Mouse (Mus musculus) hindbrain, postnatal 0 days (tissue): Measurements from ENCODE around the gene Igfbp1. TPM values are rescaled to one million over a fixed set of nuclear protein-coding genes. Genes with fewer than 3 reads are reported as not detected.

Source experiments
- ATAC-seq: fragments of 200-750 bp; cut with Nextera tagmentation; 2 replicates; pipeline ENCODE4 v1.8.0; 2017; ENCODE audit warnings: mild to moderate bottlenecking, moderate TSS enrichment, moderate library complexity
- DNase-seq: peaks from one replicate; pipeline ENCODE4 v3.0.0-alpha.2; 2015; ENCODE audit warnings: low spot score
- H3K27ac ChIP-seq: fragments of 300-500 bp; sonication (generic); 2 replicates; pipeline ENCODE4 v1.5.1; 2014; ENCODE audit warnings: mild to moderate bottlenecking
- H3K27me3 ChIP-seq: fragments of 300-500 bp; sonication (generic); 2 replicates; pipeline ENCODE4 v1.6.1; 2014; ENCODE audit warnings: low read length, mixed read lengths; ENCODE audit not compliant: insufficient read depth
- H3K36me3 ChIP-seq: fragments of 300-500 bp; sonication (generic); 2 replicates; pipeline ENCODE4 v1.6.1; 2014; ENCODE audit warnings: low read length, mixed read lengths; ENCODE audit not compliant: insufficient read depth
- H3K4me1 ChIP-seq: fragments of 300-500 bp; sonication (generic); 2 replicates; pipeline ENCODE4 v1.6.1; 2014; ENCODE audit warnings: antibody characterized with exemption, low read length, mixed read lengths; ENCODE audit not compliant: insufficient read depth
- H3K4me2 ChIP-seq: fragments of 300-500 bp; sonication (generic); 2 replicates; pipeline ENCODE4 v1.6.1; 2014; ENCODE audit warnings: low read depth, mild to moderate bottlenecking, low read length, moderate library complexity, mixed read lengths
- H3K4me3 ChIP-seq: fragments of 300-500 bp; sonication (generic); 2 replicates; pipeline ENCODE4 v1.5.1; 2014; ENCODE audit warnings: low read length
- H3K9ac ChIP-seq: fragments of 300-500 bp; sonication (generic); replicated peaks from 2 replicates; pipeline ENCODE4 v1.6.1; 2014; ENCODE audit warnings: mild to moderate bottlenecking, low read length, moderate library complexity, mixed read lengths
- H3K9me3 ChIP-seq: fragments of 300-500 bp; sonication (generic); 2 replicates; pipeline ENCODE4 v1.6.1; 2016; ENCODE audit warnings: low read length, mixed read lengths
- CTCF ChIP-seq: IDR thresholded peaks from 2 replicates; pipeline ENCODE4 v1.5.1; 2016; ENCODE audit warnings: antibody characterized with exemption, control low read depth, low read depth
- WGBS: fragments of 180-500 bp; shearing (Covaris S2); extraction: QIAGEN DNeasy Blood & Tissue Kit; methylation state at CpG from one replicate; pipeline ENCODE4 v1.1.7; 2014; 5-methylcytosine and 5-hydroxymethylcytosine counted together
- polyA plus RNA-seq: library from polyadenylated mRNA; unstranded; fragments of >200 nt; fragmentation: Nextera tagmentation; extraction: Ambion mirVana; gene quantifications from 2 replicates; pipeline ENCODE4 v1.2.1, GENCODE M21; 2015
- total RNA-seq: library from RNA; depleted of rRNA; stranded (reverse); fragments of >200 nt; gene quantifications from 2 replicates; pipeline ENCODE4 v1.2.3, GENCODE M21; 2014; rRNA removed

The Igfbp1 gene
- not detected in 2 replicates for total RNA-seq
- 0.19 TPM in 1 of 2 replicates, not detected in the other for polyA plus RNA-seq

DNA sequence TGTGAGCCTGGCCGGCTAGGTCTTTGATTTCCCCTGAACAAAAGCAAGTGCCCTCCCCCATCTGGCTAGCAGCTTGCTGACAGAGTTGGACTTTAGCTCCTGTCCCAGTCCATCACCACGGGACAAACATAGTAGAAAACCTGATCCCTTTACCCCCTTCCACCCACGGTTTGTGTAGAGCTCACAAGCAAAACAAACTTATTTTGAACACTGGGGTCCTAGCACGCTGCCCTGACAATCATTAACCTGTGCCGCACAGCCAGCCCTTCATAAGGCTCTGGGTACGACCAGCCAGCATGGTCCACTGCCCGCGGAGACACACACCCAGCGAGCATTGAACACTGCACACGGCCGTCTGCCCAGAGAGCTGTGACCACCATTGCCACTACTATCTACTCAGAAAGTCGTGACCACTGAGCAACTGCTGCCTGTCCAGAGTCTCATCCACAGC, at the start of gene Igfbp1:
TSS of gene Igfbp1 (plus strand) at position 292 of the 451 bp plus-strand sequence.
- Histone ChIP-seq H3K9me3 (no peaks in the 10 kb centered on the region), H3K27ac (no peak within 1 kb of the TSS), H3K4me1 (no peaks in the 10 kb centered on the region), H3K27me3 (no peaks in the 10 kb centered on the region), H3K4me2 (no peak within 1 kb of the TSS), H3K4me3 (no peak within 1 kb of the TSS), H3K9ac (no peak within 1 kb of the TSS), H3K36me3 (no peaks in the 10 kb centered on the region)
- DNase-seq, result no peak
- TF ChIP-seq CTCF, result no peak
- no peak for ATAC-seq
- WGBS, result 36% methylated on average over 12 of the region's 12 CpGs

DNA sequence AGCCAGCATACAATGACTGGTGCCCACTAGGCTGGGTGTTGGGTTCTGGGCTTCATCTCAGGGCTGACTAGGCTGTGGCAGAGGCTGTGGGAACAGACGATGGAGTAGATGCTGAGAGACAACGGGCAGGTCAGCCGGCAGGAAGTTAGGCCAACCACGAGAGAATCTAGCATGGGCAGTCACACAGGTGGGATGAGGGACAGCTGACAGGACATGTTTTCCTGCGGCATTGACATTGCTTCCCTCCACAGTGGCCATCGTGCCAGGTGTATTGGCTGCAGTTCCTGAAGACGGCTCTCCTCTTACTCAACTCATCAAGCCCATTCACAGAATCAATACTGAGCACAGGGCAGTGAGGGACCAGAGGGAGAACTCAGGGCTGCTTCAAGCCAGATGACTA, 49.6 kb upstream of the Igfbp1 start:
- Histone ChIP-seq H3K27me3 (no peaks in the 10 kb centered on the region), H3K36me3 (peaks cover 10% of the 10 kb centered on the region; the same call in 1 of the 2 replicates), H3K27ac (no peak overlapping the region), H3K9ac (no peak overlapping the region), H3K4me2 (no peak overlapping the region), H3K4me1 (no peaks in the 10 kb centered on the region), H3K4me3 (no peak overlapping the region), H3K9me3 (no peaks in the 10 kb centered on the region)
- 91% methylated on average over 7 of the region's 7 CpGs for WGBS
- DNase-seq (no peak), ATAC-seq (no peak)
- no peak for TF ChIP-seq CTCF

DNA sequence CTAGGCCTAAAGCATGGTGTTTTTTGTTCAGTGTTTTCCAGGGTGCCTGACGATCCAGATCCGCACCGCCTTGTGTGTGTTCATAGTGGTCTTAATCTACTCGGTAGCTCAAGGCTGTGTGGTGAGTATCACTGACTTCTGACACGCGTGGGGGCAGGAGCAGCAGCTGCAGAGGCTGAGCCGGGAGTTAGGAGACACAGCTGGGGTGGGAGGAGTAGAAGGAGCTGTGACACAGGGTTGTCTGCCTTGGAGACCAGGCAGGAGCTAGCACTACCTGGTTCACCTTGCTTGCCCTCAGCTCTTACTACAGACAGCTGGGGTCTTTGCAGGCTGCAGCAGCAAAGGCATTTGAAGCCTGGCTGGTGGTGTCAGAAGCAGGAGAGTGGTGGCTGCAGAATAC, 48.1 kb upstream of the Igfbp1 start:
- TF ChIP-seq CTCF, result no peak
- H3K9me3 ChIP-seq, result no peaks in the 10 kb centered on the region
- ATAC-seq (no peak), DNase-seq (no peak)
- WGBS, result 76% methylated on average over 7 of the region's 7 CpGs
- no peak overlapping the region for H3K27ac ChIP-seq
- no peak overlapping the region for H3K4me2 ChIP-seq
- H3K36me3 ChIP-seq, result peaks cover 7% of the 10 kb centered on the region; the same call in 1 of the 2 replicates
- H3K9ac ChIP-seq, result no peak overlapping the region
- H3K4me1 ChIP-seq, result no peaks in the 10 kb centered on the region
- no peaks in the 10 kb centered on the region for H3K27me3 ChIP-seq
- H3K4me3 ChIP-seq, result no peak overlapping the region

DNA sequence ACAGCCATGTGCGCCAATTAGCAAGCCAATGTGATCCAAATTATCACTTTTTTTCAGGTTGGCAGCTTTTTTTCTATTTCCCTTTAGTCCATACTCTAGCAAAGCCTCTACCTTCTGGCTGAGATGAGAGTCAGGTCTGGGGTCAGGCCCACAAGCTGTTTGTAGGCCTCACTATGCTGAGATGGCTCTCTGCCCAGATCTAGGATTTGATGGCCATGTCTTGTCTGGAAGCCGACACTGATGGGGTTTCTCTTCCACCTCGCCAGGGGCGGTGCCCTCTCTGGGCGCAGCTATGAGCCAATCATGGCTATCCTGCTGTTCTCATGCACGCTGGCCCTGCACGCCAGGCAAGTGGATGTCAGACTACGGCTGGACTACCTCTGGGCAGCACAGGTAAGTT, 47.1 kb upstream of the Igfbp1 start:
- no peak overlapping the region for H3K4me2 ChIP-seq
- peak; percentile 48 for ATAC-seq
- TF ChIP-seq CTCF, result no peak
- no peak overlapping the region for H3K27ac ChIP-seq
- H3K36me3 ChIP-seq, result peaks cover 8% of the 10 kb centered on the region; the same call in 1 of the 2 replicates
- DNase-seq, result peak; percentile 70
- no peaks in the 10 kb centered on the region for H3K27me3 ChIP-seq
- H3K4me3 ChIP-seq, result no peak overlapping the region
- no peak overlapping the region for H3K9ac ChIP-seq
- 66% methylated on average over 8 of the region's 8 CpGs for WGBS
- no peaks in the 10 kb centered on the region for H3K9me3 ChIP-seq
- no peaks in the 10 kb centered on the region for H3K4me1 ChIP-seq

DNA sequence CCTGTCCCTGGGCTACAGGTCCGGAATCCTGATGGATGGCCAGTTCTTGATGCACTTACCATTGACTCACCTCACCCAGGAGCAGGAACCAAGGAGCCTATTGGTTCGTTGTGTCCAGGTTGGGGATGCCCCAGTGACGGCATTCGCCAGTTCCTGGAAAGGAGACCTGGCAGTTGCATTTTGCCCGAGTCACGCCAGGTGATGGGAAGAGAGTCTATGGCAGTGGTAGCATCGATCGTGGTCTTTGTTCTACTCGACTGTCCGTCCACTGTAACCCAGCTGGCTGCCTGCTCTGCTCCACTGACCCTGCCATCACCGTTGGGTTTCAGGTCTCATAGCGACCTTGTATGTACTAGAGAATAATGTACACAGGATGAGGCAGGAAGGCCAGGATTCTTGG, 45.2 kb upstream of the Igfbp1 start:
- Histone ChIP-seq H3K4me1 (no peaks in the 10 kb centered on the region), H3K4me3 (no peak overlapping the region), H3K27ac (no peak overlapping the region), H3K4me2 (no peak overlapping the region), H3K36me3 (peaks cover 4% of the 10 kb centered on the region; the same call in 1 of the 2 replicates), H3K9ac (no peak overlapping the region), H3K27me3 (no peaks in the 10 kb centered on the region), H3K9me3 (no peaks in the 10 kb centered on the region)
- ATAC-seq (no peak), DNase-seq (no peak)
- WGBS, result 93% methylated on average over 12 of the region's 12 CpGs
- no peak for TF ChIP-seq CTCF

DNA sequence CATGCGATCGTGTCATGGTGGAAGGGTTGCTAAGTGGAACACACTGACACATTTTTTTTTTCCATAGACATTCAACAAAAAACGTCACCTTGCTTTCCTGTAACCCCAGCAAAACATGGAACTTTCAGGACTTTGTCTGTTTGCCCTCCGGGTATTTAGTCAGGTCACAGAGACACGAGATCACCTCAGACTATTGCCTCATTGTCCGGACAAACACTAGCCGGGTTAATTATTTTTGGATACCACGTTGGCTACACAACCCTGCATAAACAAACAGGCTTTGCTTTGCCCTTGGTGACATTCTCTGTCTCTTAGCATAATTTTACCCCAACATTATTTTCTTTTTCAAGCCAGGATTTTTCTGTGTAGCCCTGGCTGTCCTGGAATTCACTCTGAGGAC, 44.5 kb upstream of the Igfbp1 start:
- 81% methylated on average over 8 of the region's 8 CpGs for WGBS
- Histone ChIP-seq H3K9me3 (no peaks in the 10 kb centered on the region), H3K4me3 (no peak overlapping the region), H3K27me3 (no peaks in the 10 kb centered on the region), H3K4me1 (no peaks in the 10 kb centered on the region), H3K4me2 (no peak overlapping the region), H3K36me3 (peaks cover 4% of the 10 kb centered on the region; the same call in 1 of the 2 replicates), H3K27ac (no peak overlapping the region), H3K9ac (no peak overlapping the region)
- DNase-seq (no peak), ATAC-seq (no peak)
- TF ChIP-seq CTCF, result no peak

GRCm38 (mm10) chr11:7156427-7156826, 41.2 kb upstream of the Igfbp1 start:
- Histone ChIP-seq H3K27me3 (no peaks in the 10 kb centered on the region), H3K4me2 (no peak overlapping the region), H3K27ac (no peak overlapping the region), H3K4me1 (0 out of 2 replicates have a peak, but pooled peaks cover 15% of the 10 kb centered on the region), H3K9me3 (no peaks in the 10 kb centered on the region), H3K36me3 (peaks cover 4% of the 10 kb centered on the region; the same call in 1 of the 2 replicates), H3K9ac (no peak overlapping the region), H3K4me3 (no peak overlapping the region)
- DNase-seq, result no peak
- ATAC-seq, result no peak
- no peak for TF ChIP-seq CTCF
- 70% methylated on average over 4 of the region's 4 CpGs for whole genome bisulfite sequencing
